Mouse (Mus musculus) bone marrow macrophage, adult 2 months (primary cell): ENCODE measurements around the gene Enpp1.

Experiments
- CTCF ChIP-seq: IDR thresholded peaks from 2 replicates; pipeline ENCODE4 v1.5.1; 2012; ENCODE audit warnings: low read depth, mild to moderate bottlenecking, low read length, moderate library complexity
- POLR2A ChIP-seq: IDR thresholded peaks from 2 replicates; pipeline ENCODE4 v1.6.1; 2012; ENCODE audit warnings: mild to moderate bottlenecking, low read depth, low read length, borderline replicate concordance

- TF ChIP-seq POLR2A (no peak), CTCF (no peak)
Observed at GRCm38 (mm10) chr10:24592318-24592717, 119.6 kb downstream of the Enpp1 start.
